Mouse (Mus musculus): Measurements from ENCODE around the gene Psmb1. TPM values are rescaled to one million over a fixed set of nuclear protein-coding genes. Genes with fewer than 3 reads are reported as not detected.

The Psmb1 gene
- polyA plus RNA-seq, 1 experiment from 2014 or later = 233 TPM

DNA sequence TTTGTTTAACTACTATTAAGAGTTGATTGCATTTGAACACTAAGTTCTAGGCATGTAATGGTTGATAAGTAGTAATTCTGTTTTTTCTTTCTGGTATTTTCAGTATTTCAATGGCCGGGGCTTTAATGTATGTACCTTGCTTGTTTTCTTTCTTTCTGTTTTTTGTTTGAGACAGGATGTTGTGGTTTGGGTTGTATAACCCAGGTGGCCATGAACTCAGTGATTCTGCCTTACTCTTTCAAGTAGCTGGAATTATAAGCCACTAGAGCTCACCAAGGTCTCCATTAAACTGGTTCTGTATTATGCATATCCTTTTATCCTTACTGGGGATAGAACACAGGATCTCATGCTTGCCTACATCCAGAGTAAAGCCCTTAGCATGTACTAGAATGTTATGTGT is 19.2 kb upstream of the Psmb1 start:
- Histone ChIP-seq H3K36me3 (peaks cover 85% of the 10 kb centered on the region), H3K4me3 (no peak overlapping the region), H3K4me2 (replicated peaks) (no peak overlapping the region), H3K4me1 (no peaks in the 10 kb centered on the region), H3K9ac (no peak overlapping the region), H3K27me3 (no peaks in the 10 kb centered on the region), H3K27ac (no peak overlapping the region), H3K9me3 (replicated peaks) (no peaks in the 10 kb centered on the region)
- WGBS = 86% methylated on average over 1 of the region's 1 CpGs
- no peak for ATAC-seq (ENCODE audit: low FRiP score)

DNA sequence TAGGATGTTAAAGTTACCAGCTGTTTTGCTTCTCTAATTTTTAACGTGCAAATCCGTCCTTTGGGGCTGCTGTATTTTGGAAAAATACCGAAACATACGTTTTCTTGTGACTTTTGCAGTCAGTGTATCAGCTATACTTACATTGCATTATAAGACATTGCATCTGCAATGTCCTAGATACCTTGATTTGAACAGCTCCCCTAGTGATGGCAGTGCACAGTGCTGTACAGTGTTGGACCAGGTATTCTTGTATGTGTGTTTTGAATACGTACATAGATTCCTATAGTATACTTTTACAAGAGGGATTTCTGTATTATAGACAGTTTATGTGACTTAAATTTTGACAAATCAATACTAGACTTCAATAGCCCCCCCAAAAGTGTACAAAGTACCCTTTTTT is 18.6 kb upstream of the Psmb1 start:
- H3K9me3 ChIP-seq (replicated peaks) = no peaks in the 10 kb centered on the region
- H3K4me3 ChIP-seq = no peak overlapping the region
- H3K9ac ChIP-seq = no peak overlapping the region
- no peak for ATAC-seq (ENCODE audit: low FRiP score)
- H3K36me3 ChIP-seq = peaks cover 90% of the 10 kb centered on the region
- H3K27me3 ChIP-seq = no peaks in the 10 kb centered on the region
- H3K4me1 ChIP-seq = no peaks in the 10 kb centered on the region
- 91% methylated on average over 5 of the region's 5 CpGs for WGBS
- H3K4me2 ChIP-seq (replicated peaks) = no peak overlapping the region
- H3K27ac ChIP-seq = no peak overlapping the region

DNA sequence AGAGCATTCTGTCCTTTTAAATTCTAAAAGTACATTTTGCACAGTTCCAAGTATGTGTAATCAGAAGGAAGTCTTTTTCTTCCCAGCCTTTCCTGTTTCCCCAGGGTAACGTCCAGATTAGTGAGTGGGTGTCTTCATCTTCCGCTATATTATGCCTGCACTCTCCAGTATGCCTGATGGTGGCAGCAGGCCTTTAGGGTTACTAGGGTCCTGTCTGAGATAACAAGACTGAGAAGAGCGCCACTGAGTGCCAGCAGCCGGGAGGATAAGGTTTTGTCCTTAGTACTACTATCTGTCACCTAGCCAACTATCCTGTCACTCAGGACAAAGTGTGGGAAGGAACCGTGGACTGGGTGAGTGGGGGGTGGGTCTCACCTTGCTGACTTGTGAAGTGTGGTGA is 18.2 kb upstream of the Psmb1 start:
- WGBS = 76% methylated on average over 5 of the region's 5 CpGs

DNA sequence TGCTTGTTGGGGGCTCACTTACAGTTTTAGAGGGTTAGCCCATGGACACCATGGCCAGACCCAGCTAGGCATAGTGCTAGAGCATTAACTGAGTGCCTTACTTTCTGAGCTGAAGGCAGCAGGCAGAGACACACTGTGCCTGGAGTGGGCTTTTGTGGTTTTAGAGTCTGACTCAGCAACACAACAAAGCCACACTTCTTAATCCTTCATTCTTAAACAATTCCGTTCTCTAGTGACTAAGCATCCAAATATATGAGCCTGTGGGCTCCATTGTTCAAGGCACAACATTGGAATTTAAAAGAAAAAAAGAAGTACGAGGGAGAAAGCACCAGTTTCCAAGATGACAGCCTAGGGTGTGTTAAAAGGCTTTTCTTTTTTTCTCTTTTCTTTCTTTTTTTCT is 11.1 kb upstream of the Psmb1 start:
- ATAC-seq (ENCODE audit: low FRiP score) = no peak
- Histone ChIP-seq H3K9me3 (replicated peaks) (no peaks in the 10 kb centered on the region; the same call in 1 of the 2 replicates), H3K9ac (no peak overlapping the region), H3K4me1 (no peaks in the 10 kb centered on the region), H3K4me3 (no peak overlapping the region), H3K36me3 (peaks cover 92% of the 10 kb centered on the region), H3K27ac (no peak overlapping the region), H3K4me2 (replicated peaks) (no peak overlapping the region), H3K27me3 (no peaks in the 10 kb centered on the region)
- WGBS = 81% methylated on average over 2 of the region's 2 CpGs

More for the DNA sequence above, 18.2 kb upstream of the Psmb1 start:
- no peak overlapping the region for H3K9ac ChIP-seq
- H3K4me1 ChIP-seq = no peaks in the 10 kb centered on the region
- no peak for ATAC-seq (ENCODE audit: low FRiP score)
- H3K27me3 ChIP-seq = no peaks in the 10 kb centered on the region
- H3K4me3 ChIP-seq = no peak overlapping the region
- no peak overlapping the region for H3K27ac ChIP-seq
- H3K9me3 ChIP-seq (replicated peaks) = no peaks in the 10 kb centered on the region
- no peak overlapping the region for H3K4me2 ChIP-seq (replicated peaks)
- peaks cover 87% of the 10 kb centered on the region for H3K36me3 ChIP-seq

DNA sequence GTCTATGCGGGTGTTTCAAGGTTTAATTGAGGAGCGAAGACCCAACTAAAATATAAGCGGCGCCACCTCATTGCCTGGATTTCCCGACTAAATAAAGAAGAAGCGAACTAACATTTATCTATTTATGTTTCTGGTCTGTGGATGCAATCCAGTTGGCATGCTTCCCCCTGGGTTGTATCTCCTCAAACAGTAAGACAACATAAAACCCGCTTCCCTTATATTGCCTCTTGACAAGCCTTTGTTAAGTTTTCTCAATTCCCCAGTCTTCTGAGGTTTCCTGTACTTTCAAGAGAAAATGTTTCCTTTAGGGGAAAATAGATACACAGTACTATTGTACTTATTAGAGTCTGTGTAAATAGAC is 818 bp downstream of the Psmb1 start:
- no peak for ATAC-seq (ENCODE audit: low FRiP score)
- Histone ChIP-seq H3K27me3 (no peaks in the 10 kb centered on the region), H3K4me1 (peaks cover 38% of the 10 kb centered on the region), H3K9ac (peak overlapping the region; percentile 80; the same call in 1 of the 2 replicates), H3K9me3 (replicated peaks) (no peaks in the 10 kb centered on the region), H3K4me2 (replicated peaks) (peak overlapping the region; percentile 81), H3K36me3 (peaks cover 9% of the 10 kb centered on the region), H3K4me3 (peak overlapping the region; percentile 93), H3K27ac (0 out of 2 replicates have a peak overlapping the region, but pooled peaks have one; percentile 96)
- 41% methylated on average over 7 of the region's 7 CpGs for WGBS

DNA sequence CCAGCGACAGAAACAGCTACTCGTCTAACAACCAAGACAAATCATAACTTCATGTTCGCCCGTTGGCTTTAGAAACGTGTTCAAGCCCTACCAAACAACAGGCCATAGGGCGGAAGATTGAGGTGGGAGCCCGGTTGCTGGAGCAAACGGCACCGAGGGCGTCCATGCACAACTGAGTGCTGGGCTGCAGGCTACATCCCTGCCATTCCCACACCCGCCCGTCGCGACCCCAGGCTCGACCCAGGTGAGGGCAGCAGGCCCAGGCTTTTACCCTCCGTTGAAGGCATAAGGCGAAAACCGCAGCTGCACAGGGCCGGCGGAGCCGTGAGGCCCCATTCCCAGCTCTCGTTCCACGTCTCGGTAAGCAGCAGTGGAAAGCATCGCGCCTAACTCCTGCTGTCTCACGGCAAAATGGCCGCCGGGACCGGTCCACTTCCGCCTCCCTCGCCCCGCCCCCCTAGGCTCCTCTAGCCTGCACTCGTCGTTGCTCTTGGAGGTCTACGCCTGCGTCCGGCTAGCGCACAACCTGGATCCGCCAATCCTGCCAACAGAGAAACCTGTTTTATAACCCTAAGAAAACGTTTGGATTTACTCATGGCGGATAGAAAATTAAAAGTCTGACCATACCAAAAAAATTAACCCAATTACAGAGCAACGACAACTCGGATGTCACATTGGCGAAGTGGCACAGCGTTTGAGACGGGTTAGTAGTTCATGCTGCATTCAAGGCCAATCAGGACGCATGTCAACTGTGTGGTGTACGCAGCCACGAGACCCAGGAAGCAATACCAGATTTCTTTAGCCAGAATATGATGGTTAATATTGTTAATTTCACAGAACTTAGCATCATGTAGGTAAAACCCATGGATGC is 1.4 kb downstream of the Psmb1 start:
- peak overlapping the region; percentile 81 for H3K4me2 ChIP-seq (replicated peaks)
- H3K9ac ChIP-seq = peak overlapping the region; percentile 80
- peak overlapping the region; percentile 93 for H3K4me3 ChIP-seq
- no peaks in the 10 kb centered on the region for H3K9me3 ChIP-seq (replicated peaks)
- peaks cover 38% of the 10 kb centered on the region for H3K4me1 ChIP-seq
- H3K27ac ChIP-seq = peak overlapping the region; percentile 96
- WGBS = under 1% methylated on average over 50 of the region's 50 CpGs
- H3K36me3 ChIP-seq = peaks cover 13% of the 10 kb centered on the region
- no peaks in the 10 kb centered on the region for H3K27me3 ChIP-seq
- peak; percentile 96 for ATAC-seq (ENCODE audit: low FRiP score)

DNA sequence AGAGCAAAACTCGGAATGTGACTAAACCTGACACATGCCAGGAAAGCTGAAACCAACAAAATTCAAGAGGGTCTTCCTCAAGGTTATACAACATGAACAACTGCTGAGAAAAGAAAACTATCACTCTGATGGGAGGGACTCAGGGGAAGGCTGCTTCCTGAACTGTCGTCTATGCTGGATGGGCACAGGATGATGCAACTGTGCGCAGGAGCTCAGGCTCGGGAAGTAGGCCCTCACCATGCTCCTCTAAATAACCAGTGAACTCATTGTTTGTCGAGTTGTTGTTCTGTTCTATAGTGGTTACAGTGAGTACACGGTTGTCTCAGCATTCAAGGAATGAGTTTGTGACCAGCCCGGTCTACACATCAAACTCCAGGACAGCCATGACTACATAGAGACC is 9.0 kb downstream of the Psmb1 start:
- Histone ChIP-seq H3K9me3 (replicated peaks) (no peaks in the 10 kb centered on the region), H3K27me3 (no peaks in the 10 kb centered on the region), H3K4me3 (no peak overlapping the region), H3K4me1 (peaks cover 6% of the 10 kb centered on the region; the same call in 1 of the 2 replicates), H3K27ac (no peak overlapping the region), H3K9ac (no peak overlapping the region), H3K4me2 (replicated peaks) (no peak overlapping the region), H3K36me3 (peaks cover 58% of the 10 kb centered on the region)
- ATAC-seq (ENCODE audit: low FRiP score) = no peak
- 94% methylated on average over 7 of the region's 7 CpGs for WGBS

DNA sequence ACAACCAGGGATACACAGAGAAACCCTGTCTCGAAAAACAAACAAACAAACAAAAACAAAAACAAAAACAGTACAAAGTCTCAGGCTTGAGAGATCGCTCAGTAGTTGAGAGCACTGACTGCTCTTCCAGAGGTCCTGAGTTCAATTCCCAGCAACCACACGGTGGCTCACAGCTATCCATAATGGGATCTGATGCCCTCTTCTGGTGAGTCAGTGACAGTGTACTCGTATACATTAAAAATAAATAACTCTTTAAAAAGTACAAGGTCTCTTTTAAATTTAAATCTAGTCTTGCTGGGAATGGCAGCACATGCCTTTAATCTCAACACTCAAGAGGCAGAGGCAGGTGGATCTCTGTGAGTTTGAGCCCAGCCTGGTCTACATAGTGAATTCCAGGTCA is 26.9 kb downstream of the Psmb1 start:
- Histone ChIP-seq H3K27me3 (no peaks in the 10 kb centered on the region), H3K9ac (no peak overlapping the region), H3K4me3 (no peak overlapping the region), H3K36me3 (peaks cover 78% of the 10 kb centered on the region), H3K9me3 (replicated peaks) (no peaks in the 10 kb centered on the region), H3K4me1 (0 out of 2 replicates have a peak, but pooled peaks cover 2% of the 10 kb centered on the region), H3K27ac (no peak overlapping the region), H3K4me2 (replicated peaks) (no peak overlapping the region)
- 90% methylated on average over 4 of the region's 4 CpGs for WGBS
- ATAC-seq (ENCODE audit: low FRiP score) = no peak

DNA sequence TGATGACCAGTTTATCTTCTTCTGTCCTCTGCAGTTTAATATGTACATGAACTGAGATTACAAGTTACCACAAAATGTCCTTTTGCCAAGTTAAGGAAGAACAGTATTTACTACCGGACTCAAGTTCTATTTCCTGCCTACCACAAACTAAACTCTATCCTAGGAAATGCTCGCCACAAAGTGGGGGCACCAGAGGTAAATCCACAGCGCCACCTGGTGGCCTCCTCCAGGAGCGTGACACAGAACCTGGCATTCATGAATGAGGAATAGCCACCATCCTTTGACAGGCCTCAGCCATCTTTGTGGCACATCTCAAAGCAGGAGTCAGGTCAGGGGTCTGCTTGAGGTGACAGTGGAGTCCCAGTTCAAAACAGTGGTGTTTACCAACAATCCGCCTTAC is 31.9 kb downstream of the Psmb1 start:
- 27% methylated on average over 5 of the region's 5 CpGs for WGBS
- ATAC-seq (ENCODE audit: low FRiP score) = 0 out of 2 replicates have a peak, but pooled peaks have one; percentile 26
- Histone ChIP-seq H3K27me3 (no peaks in the 10 kb centered on the region), H3K9me3 (replicated peaks) (no peaks in the 10 kb centered on the region), H3K4me1 (0 out of 2 replicates have a peak, but pooled peaks cover 2% of the 10 kb centered on the region), H3K36me3 (peaks cover 33% of the 10 kb centered on the region), H3K4me2 (replicated peaks) (no peak overlapping the region), H3K9ac (no peak overlapping the region), H3K4me3 (no peak overlapping the region), H3K27ac (no peak overlapping the region)

DNA sequence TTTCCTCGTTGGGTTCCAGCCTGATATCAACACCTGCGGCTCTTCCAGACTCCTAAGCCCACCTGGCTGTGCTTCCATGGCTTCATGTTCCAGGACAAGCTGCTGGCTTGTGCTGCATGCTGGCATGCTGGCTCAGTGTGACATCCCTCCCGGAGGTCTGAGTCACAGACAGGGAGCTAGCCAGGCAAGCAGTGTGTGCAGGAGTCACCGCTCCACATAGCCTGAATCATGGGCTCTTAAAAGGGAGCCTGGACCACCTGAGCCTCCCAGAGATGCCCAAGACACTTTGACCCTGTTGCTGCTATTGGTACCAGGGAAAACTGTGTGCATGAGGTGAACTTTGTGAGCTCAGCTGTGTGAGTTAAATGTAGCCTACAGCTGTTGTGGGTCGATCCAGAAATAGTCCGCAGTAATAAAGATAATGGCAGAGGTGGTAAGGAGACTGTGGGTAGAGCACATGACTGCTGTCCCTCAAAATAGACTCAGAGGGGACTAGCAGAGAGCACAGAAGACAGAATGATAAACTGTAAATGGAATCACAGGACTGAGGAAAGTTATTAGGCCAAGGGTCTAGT is 37.5 kb downstream of the Psmb1 start:
- no peaks in the 10 kb centered on the region for H3K27me3 ChIP-seq
- peaks cover 11% of the 10 kb centered on the region for H3K36me3 ChIP-seq
- H3K9me3 ChIP-seq (replicated peaks) = no peaks in the 10 kb centered on the region
- no peak overlapping the region for H3K27ac ChIP-seq
- no peaks in the 10 kb centered on the region for H3K4me1 ChIP-seq
- WGBS = 94% methylated on average over 6 of the region's 6 CpGs
- no peak overlapping the region for H3K4me3 ChIP-seq
- no peak for ATAC-seq (ENCODE audit: low FRiP score)
- H3K4me2 ChIP-seq (replicated peaks) = no peak overlapping the region
- H3K9ac ChIP-seq = no peak overlapping the region

DNA sequence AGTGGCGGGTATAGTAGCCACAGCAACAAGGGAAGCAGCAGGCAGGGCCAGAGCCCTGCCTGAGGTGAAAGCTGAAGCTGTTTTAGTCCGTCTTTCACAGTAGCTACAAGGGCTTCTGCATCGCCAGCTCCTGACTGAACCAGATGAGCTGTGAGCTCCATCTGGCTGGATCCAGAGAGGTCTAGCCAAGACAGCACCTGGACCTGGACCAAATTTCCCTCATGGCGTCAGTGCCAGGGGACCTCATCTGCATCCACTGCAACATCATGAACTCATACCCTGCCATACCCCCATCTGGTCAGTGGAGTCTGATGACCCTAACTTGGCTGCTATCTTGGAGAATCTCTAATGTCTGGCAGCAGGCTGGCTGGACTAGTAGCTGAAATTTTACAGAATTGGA is 39.8 kb downstream of the Psmb1 start:
- no peaks in the 10 kb centered on the region for H3K4me1 ChIP-seq
- no peaks in the 10 kb centered on the region for H3K27me3 ChIP-seq
- no peaks in the 10 kb centered on the region for H3K9me3 ChIP-seq (replicated peaks)
- 84% methylated on average over 4 of the region's 4 CpGs for WGBS
- H3K9ac ChIP-seq = no peak overlapping the region
- ATAC-seq (ENCODE audit: low FRiP score) = no peak
- H3K4me2 ChIP-seq (replicated peaks) = no peak overlapping the region
- H3K36me3 ChIP-seq = peaks cover 8% of the 10 kb centered on the region
- no peak overlapping the region for H3K27ac ChIP-seq
- no peak overlapping the region for H3K4me3 ChIP-seq

DNA sequence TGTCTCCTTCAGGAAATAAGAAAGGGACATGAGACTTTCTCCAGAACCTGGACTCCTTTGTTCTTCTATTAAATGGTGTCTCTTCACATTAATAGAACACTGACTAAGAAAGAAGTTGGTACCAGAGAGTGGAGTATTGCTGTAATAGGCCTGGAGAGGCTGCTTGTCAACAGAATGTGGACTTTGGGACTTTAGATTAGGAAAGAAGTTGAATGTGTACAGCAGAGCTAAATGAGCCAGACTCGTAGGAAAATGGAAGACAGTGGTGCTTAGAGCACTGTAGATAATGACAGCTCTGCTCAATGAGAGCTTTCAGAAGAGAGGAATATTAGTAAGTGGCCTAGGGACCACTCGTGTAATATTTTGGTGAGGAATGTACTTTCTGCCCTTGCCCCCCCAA is 43.0 kb downstream of the Psmb1 start:
- no peaks in the 10 kb centered on the region for H3K9me3 ChIP-seq (replicated peaks)
- H3K9ac ChIP-seq = no peak overlapping the region
- no peak for ATAC-seq (ENCODE audit: low FRiP score)
- no peaks in the 10 kb centered on the region for H3K4me1 ChIP-seq
- H3K27ac ChIP-seq = no peak overlapping the region
- no peaks in the 10 kb centered on the region for H3K27me3 ChIP-seq
- peaks cover 1% of the 10 kb centered on the region; the same call in 1 of the 2 replicates for H3K36me3 ChIP-seq
- no peak overlapping the region for H3K4me2 ChIP-seq (replicated peaks)
- H3K4me3 ChIP-seq = no peak overlapping the region
- WGBS = 95% methylated on average over 2 of the region's 2 CpGs

DNA sequence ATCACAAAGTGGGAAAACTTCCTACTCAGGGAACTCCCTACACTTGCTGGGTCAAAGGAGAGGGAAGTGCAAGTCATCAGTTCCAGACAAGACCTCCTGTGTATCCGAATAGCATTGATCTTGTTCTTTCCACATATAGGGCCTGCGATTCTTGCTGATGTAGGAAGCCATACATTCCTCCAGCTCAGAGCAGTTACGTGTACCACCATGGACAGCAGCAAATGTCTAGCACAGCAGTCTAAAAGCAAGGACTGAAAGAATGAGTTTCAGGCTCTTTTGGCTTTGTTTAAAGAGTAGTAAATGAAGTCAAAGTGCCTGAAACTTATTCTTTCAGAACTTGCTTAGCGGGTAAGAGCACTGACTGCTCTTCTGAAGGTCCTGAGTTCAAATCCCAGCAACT is 44.3 kb downstream of the Psmb1 start:
- H3K27me3 ChIP-seq = no peaks in the 10 kb centered on the region
- no peak overlapping the region for H3K4me3 ChIP-seq
- no peak overlapping the region for H3K9ac ChIP-seq
- H3K9me3 ChIP-seq (replicated peaks) = no peaks in the 10 kb centered on the region
- H3K4me2 ChIP-seq (replicated peaks) = no peak overlapping the region
- no peaks in the 10 kb centered on the region for H3K4me1 ChIP-seq
- no peaks in the 10 kb centered on the region for H3K36me3 ChIP-seq
- ATAC-seq (ENCODE audit: low FRiP score) = no peak
- 75% methylated on average over 4 of the region's 4 CpGs for WGBS
- H3K27ac ChIP-seq = no peak overlapping the region

Data from hindbrain, embryonic 12.5 days (tissue).